Mouse (Mus musculus) adrenal gland, postnatal 25 days (tissue): ENCODE data around the gene Rpl27a. TPM values are rescaled to one million over a fixed set of nuclear protein-coding genes. Genes with fewer than 3 reads are reported as not detected.

Source experiments
- DNase-seq: peaks from one replicate; pipeline ENCODE4 v3.0.0; 2021; ENCODE audit warnings: mixed read lengths
- microRNA-seq, 2 experiments: library from miRNA; unstranded; fragments of <30 nt; microRNA quantifications; one replicate each; pipeline ENCODE4 v1.2.0; 2021
- total RNA-seq: library from RNA; stranded (reverse); gene quantifications from 2 replicates; pipeline ENCODE4 v1.2.3, GENCODE M21; 2021

Gene Rpl27a
- total RNA-seq, 1 experiment from 2014 or later = 201 TPM

DNA sequence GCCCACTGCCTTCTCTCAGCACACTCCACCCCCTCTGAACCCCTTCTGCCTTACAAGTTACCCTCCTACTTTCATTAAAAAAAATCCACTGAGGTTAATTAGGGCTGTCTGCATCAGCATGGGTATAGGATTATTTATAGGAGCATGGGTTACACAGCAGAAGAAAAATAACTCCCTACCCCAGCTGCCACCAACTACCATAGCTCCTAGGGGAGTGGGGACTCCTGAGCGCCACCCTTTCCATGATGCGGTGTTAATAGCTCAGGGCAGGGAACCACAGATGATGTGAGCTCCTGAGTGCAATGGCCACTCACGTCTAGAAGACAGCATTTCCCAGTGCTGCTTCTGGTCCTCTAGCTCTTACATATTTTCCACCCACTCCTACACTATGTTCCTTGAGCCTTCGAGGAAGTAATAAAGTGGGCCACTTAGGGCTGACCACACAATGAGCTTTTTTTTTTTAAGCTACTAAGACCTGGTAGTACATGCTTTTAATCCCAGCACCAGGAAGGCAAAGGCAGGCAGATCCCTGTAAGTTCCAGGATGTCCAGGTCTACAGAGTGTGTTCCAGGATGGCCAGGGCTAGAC, 44.9 kb downstream of the Rpl27a start:
- DNase-seq = no peak

DNA sequence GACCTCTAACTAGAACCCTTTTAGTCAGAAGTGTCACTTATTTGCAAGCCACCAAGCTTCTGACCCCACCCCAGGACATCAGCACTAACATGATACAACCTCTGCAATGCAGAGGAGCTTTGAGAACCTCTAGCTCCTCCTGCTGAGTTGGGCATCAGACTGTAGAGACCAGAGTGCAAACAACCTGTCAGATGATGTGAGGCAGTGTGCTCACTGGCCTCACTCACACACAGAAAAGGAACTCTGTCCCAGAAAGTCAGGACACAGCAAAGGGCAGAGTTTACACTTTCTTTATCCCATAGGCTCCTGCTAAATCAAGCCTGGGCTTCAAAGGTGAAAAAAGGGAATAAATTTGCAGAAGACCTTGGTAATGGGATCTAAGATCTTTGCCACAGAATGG, 47.4 kb downstream of the Rpl27a start:
- DNase-seq = no peak

DNA sequence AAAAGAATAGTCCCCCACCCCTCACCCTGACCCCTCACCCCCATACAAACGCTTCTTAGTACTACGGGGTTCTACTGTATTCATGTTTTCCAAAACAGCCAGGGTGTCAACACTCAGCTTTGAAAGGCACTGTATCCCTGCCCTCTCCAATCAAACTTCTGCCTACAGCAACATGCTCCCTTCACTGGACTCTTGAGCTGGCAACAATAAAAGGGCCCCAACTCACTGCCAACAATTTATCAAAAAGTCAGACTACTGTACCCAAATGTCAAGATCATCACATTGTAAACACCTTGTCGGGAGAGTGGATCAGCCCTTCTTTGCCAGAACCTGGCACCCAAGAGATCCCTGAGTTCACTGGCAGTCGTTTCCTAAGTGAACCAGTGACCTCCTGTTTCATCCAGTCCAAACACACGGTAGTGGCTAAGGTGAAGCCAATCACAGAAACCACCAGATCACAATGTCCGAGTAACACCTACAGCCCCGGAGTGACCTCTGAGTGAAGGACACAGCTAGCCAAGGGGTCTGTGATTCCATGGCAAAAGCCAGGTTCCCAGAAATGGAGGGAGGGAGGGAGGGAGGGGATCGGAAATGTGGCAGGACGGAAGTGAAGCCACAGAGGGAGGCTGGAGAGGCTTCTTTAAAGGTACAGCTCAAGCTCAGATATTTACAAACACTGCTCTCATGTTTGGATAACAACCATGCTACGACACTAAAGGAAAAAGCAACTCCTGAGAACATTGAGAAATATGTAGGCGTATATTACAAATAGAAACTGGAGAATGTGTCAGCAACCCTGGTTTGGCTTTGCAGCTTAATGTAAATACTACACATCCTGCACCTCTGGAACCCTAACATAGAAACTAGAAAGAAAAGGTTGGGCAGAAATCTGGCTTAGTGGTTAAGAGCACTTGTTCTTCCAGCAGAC, 48.2 kb downstream of the Rpl27a start:
- DNase-seq = no peak

DNA sequence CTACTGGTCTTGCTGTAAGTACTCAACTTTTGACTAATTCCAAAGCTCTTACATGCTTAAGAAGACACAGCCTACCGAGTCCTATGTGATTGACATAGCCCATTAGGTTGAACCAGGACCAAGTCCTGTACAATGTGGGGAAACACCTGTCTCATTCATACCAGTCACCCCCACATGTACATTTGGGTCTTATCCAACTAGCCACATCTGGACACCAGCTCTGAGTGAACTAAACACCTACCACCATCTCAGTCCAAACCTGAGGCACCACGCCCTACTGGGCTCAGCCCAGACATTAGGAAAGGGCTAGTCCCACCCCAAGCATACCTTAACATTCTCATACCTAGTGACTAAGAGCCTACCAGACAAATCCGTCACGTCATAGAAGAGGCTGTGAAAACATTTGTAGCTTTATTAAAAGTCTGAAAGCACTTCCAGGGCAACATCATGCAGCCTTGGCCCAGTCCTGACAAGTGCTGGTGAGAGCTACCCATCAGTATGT, 49.5 kb downstream of the Rpl27a start:
- DNase-seq = no peak

Small RNA genes within 50 kb of the gene (microRNA-seq; reads per million reads assigned to microRNA genes)
- 0.34 to 0.36 reads per million in 2 experiments for gene Gm47284

Other genes with a start within 250 kb of the Rpl27a start
- 0.61 and 0.81 TPM in 2 replicates for gene Stk33, start 80.1 kb upstream of the Rpl27a start, total RNA-seq
- 0.19 and 0.33 TPM in 2 replicates for gene Trim66, start 11.0 kb upstream of the Rpl27a start, total RNA-seq
- 34.0 and 43.3 TPM in 2 replicates for gene St5, start 184.5 kb downstream of the Rpl27a start, total RNA-seq
- 29.8 and 36.6 TPM in 2 replicates for gene Akip1, start 184.5 kb downstream of the Rpl27a start, total RNA-seq
- not detected in 2 replicates for gene BC051019, start 204.7 kb downstream of the Rpl27a start, total RNA-seq
- gene Ascl3, start 212.6 kb downstream of the Rpl27a start, total RNA-seq = not detected in 2 replicates
- gene Tmem9b, start 233.7 kb downstream of the Rpl27a start, total RNA-seq = 39.8 and 41.5 TPM in 2 replicates